Mouse (Mus musculus): ENCODE results near the gene Acot6. TPM values are rescaled to one million over a fixed set of nuclear protein-coding genes. Genes with fewer than 3 reads are reported as not detected.
"Not testable (repeated sequence)": the region's sequence is repeated elsewhere in the genome, so short reads cannot be mapped to it uniquely, and the experiment has no call there.

The Acot6 gene
- polyA plus RNA-seq, 1 experiment, result 0.16 TPM

DNA sequence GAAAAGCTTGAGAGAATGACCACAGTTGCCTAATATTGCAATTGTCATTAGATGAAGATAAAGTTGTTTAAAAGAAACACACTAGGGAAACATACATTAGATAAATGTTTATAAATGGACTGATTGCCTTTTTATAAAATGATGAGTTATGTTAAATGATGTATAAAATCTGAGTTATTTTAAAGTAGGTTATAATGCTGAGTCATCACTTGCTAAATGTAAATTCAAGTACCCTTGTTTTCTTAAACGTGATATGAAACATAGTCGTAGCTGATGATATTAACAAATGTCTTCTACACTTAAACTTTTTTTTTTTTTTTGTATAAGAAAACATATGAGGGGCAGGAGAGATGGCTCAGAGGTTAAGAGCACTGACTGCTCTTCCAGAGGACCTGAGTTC is 36.6 kb upstream of the Acot6 start:
- no peaks in the 10 kb centered on the region for H3K36me3 ChIP-seq (replicated peaks; ENCODE audit: low read length)
- H3K9me3 ChIP-seq, result peaks cover 7% of the 10 kb centered on the region
- H3K4me3 ChIP-seq (replicated peaks), result no peak overlapping the region
- peaks cover 38% of the 10 kb centered on the region for H3K27me3 ChIP-seq (replicated peaks)
- 0 out of 2 replicates have a peak, but pooled peaks cover 2% of the 10 kb centered on the region for H3K4me1 ChIP-seq
- TF ChIP-seq GATA1 (IDR thresholded peaks at IDR 0.05; ENCODE audit: borderline replicate concordance, low read length) (no peak), FLI1 (IDR thresholded peaks at IDR 0.05; ENCODE audit: low read length) (no peak)

DNA sequence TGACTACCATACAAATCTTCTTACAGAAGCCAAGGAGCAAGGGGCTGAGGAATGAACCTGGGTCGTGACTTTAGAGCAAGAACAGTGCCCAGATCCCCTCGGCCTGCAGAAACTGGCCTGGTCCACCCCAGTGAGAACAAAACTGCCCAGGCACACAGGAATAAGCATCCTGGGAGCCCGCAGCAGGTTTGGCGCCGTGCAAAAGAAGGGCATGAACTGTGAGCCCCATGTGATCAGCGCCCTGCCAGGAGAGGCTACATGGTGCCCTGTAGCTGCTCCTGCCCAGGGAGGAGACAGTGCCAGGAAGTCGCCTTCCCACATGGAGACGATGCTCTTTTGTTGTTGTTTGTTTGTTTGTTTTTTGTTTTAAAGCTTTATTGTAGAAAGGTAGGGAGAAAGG is 35.8 kb upstream of the Acot6 start:
- H3K9me3 ChIP-seq, result peaks cover 7% of the 10 kb centered on the region
- peak overlapping the region; percentile 24 for H3K4me3 ChIP-seq (replicated peaks)
- no peaks in the 10 kb centered on the region for H3K36me3 ChIP-seq (replicated peaks; ENCODE audit: low read length)
- TF ChIP-seq FLI1 (IDR thresholded peaks at IDR 0.05; ENCODE audit: low read length), result no peak
- TF ChIP-seq GATA1 (IDR thresholded peaks at IDR 0.05; ENCODE audit: borderline replicate concordance, low read length), result no peak
- peaks cover 37% of the 10 kb centered on the region for H3K27me3 ChIP-seq (replicated peaks)
- H3K4me1 ChIP-seq, result peaks cover 9% of the 10 kb centered on the region

DNA sequence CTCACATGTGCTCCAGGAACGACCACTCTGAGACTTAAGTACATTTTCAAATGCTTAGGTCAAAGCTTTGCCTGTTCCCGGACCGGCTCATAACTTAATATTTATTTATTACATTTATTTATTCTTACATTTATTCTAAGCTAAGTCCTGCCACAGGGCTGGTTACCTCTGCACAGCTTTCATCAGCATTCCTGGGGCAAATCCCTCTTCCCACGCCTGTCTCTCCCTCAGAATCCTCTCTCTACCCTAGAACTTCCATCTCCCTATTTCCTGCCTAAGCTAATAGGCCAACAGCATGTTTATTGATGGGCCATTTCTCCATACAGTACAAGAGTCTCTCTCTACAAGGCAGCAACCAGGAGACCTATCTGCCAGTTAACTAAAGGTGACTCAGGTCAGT is 32.7 kb upstream of the Acot6 start:
- peaks cover 3% of the 10 kb centered on the region; the same call in 1 of the 2 replicates for H3K9me3 ChIP-seq
- peaks cover 51% of the 10 kb centered on the region for H3K27me3 ChIP-seq (replicated peaks)
- TF ChIP-seq GATA1 (IDR thresholded peaks at IDR 0.05; ENCODE audit: borderline replicate concordance, low read length), result no peak
- TF ChIP-seq FLI1 (IDR thresholded peaks at IDR 0.05; ENCODE audit: low read length), result no peak
- H3K4me1 ChIP-seq, result peaks cover 13% of the 10 kb centered on the region
- no peak overlapping the region for H3K4me3 ChIP-seq (replicated peaks)
- H3K36me3 ChIP-seq (replicated peaks; ENCODE audit: low read length), result no peaks in the 10 kb centered on the region

DNA sequence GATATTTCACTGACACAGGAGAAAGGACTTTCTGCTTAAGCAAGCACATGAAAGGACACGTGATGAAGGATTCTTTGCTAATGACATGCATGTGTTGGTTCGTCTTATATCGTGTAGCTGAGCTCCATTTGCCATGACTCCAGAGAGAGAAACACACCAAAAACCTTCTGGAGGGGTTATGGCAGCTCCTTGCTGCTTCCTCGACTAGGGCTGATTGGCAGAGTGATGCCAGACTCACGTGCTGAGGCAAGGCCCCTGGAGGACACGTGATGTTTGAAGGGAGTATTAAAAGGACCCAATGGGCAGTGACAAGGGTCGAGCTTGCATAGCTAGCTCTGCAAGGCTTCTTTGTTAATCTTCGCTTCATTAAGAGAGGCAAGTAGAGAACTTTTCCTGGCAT is 32.2 kb upstream of the Acot6 start:
- Histone ChIP-seq H3K9me3 (0 out of 2 replicates have a peak, but pooled peaks cover under 1% of the 10 kb centered on the region), H3K27me3 (replicated peaks) (peaks cover 53% of the 10 kb centered on the region), H3K36me3 (replicated peaks; ENCODE audit: low read length) (no peaks in the 10 kb centered on the region), H3K4me3 (replicated peaks) (no peak overlapping the region), H3K4me1 (peaks cover 13% of the 10 kb centered on the region)
- TF ChIP-seq GATA1 (IDR thresholded peaks at IDR 0.05; ENCODE audit: borderline replicate concordance, low read length) (no peak), FLI1 (IDR thresholded peaks at IDR 0.05; ENCODE audit: low read length) (no peak)

DNA sequence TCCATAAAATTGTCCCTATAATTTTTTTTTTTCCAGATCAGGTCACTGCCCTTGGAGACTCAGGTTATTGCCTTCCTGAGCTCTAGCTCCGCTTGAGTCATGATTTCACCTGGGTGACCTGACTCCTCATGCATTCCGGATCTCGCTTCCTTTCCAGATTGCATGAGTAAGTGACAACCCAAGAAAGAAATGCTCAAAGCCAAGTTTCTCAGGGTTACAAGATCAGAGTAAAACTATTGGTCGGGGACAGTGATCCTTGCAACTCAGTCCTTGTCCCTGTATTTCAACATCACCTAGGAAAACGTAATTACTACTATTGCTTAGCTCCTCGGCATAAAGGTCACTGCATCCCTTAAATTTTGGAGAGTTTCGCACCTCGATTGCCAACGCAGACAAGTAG is 31.5 kb upstream of the Acot6 start, which contains the start of gene Acot5:
Gene Acot5 (plus strand): TSS at position 340 of the 400 bp plus-strand sequence.
- Histone ChIP-seq H3K4me1 (peaks cover 13% of the 10 kb centered on the region), H3K36me3 (replicated peaks; ENCODE audit: low read length) (no peaks in the 10 kb centered on the region), H3K9me3 (no peaks in the 10 kb centered on the region), H3K27me3 (replicated peaks) (peaks cover 53% of the 10 kb centered on the region), H3K4me3 (replicated peaks) (peak within 1 kb of the TSS; percentile 88)
- TF ChIP-seq GATA1 (IDR thresholded peaks at IDR 0.05; ENCODE audit: borderline replicate concordance, low read length) (no peak), FLI1 (IDR thresholded peaks at IDR 0.05; ENCODE audit: low read length) (no peak)

DNA sequence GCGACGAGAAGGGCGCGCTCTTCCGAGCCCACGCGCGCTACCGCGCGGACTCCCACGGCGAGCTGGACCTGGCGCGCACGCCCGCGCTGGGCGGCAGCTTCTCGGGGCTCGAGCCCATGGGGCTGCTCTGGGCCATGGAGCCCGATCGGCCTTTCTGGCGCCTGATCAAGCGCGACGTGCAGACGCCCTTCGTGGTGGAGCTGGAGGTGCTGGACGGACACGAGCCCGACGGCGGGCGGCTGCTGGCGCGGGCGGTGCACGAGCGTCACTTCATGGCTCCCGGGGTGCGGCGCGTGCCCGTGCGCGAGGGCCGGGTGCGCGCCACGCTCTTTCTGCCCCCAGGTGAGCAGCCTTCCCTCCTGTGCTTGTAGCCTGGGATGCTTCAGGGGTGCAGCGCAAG is 30.9 kb upstream of the Acot6 start:
- peak overlapping the region; percentile 88 for H3K4me3 ChIP-seq (replicated peaks)
- H3K27me3 ChIP-seq (replicated peaks), result peaks cover 57% of the 10 kb centered on the region
- not testable (repeated sequence) for H3K9me3 ChIP-seq; H3K36me3 ChIP-seq (replicated peaks; ENCODE audit: low read length)
- peaks cover 12% of the 10 kb centered on the region for H3K4me1 ChIP-seq

DNA sequence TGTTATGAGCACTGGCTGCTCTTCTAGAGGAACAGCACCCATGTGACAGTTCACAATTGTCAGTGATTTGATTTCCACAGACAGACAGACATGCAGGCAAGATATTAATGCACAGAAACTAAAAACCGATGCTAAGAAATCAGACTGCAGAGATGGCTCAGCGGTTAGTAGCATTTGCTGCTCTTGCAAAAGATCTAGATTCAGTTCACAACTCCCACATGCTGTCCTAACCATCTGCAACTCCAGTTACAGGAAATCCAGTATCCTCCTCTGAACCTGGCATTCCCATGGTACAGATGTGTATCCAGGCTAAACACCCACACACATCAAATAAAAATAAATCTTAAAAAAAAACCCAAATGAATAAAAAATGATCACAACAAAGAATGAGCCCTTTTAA is 28.8 kb upstream of the Acot6 start:
- TF ChIP-seq FLI1 (IDR thresholded peaks at IDR 0.05; ENCODE audit: low read length), result no peak
- TF ChIP-seq GATA1 (IDR thresholded peaks at IDR 0.05; ENCODE audit: borderline replicate concordance, low read length), result no peak
- Histone ChIP-seq H3K36me3 (replicated peaks; ENCODE audit: low read length) (no peaks in the 10 kb centered on the region), H3K9me3 (no peaks in the 10 kb centered on the region), H3K27me3 (replicated peaks) (peaks cover 58% of the 10 kb centered on the region), H3K4me1 (peaks cover 10% of the 10 kb centered on the region), H3K4me3 (replicated peaks) (no peak overlapping the region)

DNA sequence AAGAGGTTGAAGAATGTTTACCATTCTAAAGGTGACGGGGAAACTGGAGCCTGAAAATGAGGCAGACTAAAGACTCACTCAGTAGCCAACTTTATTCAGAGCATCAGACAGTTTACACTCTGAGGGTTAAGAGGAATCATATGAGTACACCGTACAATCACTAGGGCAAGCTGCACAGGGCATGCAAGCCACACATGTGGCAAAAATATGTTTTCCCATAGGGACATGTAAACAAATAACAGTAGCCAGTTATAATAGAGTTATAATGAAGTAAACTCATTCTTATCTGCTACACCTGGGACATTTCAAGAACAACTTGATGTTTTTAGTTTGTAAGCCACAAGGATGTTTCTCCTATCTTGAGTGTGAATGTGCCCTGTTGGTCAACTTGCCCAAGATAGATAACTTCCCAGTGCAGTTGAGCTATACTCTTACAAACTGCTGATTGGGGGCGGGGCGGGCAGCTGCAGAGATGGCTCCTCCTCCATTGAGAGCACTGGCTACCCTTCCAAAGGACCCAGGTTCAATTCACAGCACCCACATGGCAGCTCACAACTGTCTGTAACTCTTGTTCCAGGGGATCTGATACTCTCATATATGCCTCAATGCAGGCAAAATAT is 23.0 kb upstream of the Acot6 start:
- no peaks in the 10 kb centered on the region for H3K9me3 ChIP-seq
- H3K27me3 ChIP-seq (replicated peaks), result peaks cover 18% of the 10 kb centered on the region
- H3K4me3 ChIP-seq (replicated peaks), result no peak overlapping the region
- no peak for TF ChIP-seq FLI1 (IDR thresholded peaks at IDR 0.05; ENCODE audit: low read length)
- TF ChIP-seq GATA1 (IDR thresholded peaks at IDR 0.05; ENCODE audit: borderline replicate concordance, low read length), result no peak
- H3K4me1 ChIP-seq, result no peaks in the 10 kb centered on the region
- H3K36me3 ChIP-seq (replicated peaks; ENCODE audit: low read length), result no peaks in the 10 kb centered on the region

DNA sequence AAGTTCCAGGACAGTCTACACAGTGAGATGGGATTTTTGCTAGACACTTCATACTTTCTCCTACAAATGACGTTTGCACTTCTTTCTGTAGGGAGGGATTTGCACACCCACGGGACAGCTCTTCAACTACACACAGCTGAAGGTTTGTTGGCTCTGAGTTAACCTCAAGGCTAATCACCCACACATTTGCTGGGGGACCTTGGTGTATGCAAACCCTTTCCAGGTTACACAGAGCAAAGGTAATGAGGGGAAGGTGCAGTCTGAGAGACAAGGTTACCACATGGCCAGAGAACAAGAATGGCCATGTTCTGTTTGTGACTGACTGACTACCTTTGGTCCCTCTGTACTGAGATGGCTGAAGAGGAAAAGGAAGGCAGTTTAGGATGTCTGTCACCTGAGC is 16.6 kb upstream of the Acot6 start:
- Histone ChIP-seq H3K36me3 (replicated peaks; ENCODE audit: low read length) (no peaks in the 10 kb centered on the region), H3K4me1 (no peaks in the 10 kb centered on the region), H3K27me3 (replicated peaks) (peaks cover 9% of the 10 kb centered on the region), H3K9me3 (peaks cover 13% of the 10 kb centered on the region), H3K4me3 (replicated peaks) (no peak overlapping the region)
- TF ChIP-seq GATA1 (IDR thresholded peaks at IDR 0.05; ENCODE audit: borderline replicate concordance, low read length) (no peak), FLI1 (IDR thresholded peaks at IDR 0.05; ENCODE audit: low read length) (no peak)

DNA sequence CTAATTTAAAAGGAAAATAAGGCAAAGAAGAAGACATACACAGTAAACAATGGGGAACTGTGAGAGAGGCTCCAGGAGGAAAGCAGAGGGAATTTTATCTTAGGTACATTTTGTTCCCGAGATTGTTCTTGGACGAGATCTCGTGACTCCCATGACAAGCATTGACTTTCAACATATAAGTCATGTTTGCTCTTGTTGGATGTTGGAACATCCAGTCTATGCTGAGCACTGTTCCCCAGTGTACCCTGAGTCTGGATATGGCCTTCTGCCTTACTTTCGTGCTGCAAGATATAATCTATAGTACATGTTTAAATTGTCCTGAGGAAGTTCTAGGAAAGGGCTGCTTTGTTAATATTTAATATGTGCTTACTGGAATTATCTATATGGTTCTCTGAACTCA is 15.9 kb upstream of the Acot6 start:
- TF ChIP-seq FLI1 (IDR thresholded peaks at IDR 0.05; ENCODE audit: low read length), result no peak
- H3K36me3 ChIP-seq (replicated peaks; ENCODE audit: low read length), result no peaks in the 10 kb centered on the region
- H3K9me3 ChIP-seq, result peaks cover 20% of the 10 kb centered on the region
- no peaks in the 10 kb centered on the region for H3K4me1 ChIP-seq
- H3K4me3 ChIP-seq (replicated peaks), result no peak overlapping the region
- H3K27me3 ChIP-seq (replicated peaks), result peaks cover 9% of the 10 kb centered on the region

DNA sequence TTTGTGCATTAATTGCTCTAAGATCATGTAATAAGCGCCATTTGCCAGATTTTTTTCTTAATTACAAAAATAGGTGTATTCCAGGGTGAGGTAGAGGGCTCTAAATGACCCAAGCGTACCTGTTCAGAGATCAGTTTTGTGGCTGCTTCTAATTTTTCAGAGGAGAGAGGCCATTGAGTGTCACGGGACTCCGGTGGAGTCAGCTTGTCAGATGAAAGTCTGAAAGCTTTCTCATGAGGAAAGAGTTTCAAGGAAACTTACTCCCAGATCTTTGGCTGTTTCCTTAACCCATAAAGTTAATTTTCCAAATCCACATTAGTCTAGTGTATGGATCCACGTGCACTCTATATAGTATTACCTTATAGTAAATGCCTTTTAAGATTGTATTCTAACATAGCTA is 5.8 kb upstream of the Acot6 start:
- not testable (repeated sequence) for H3K4me1 ChIP-seq; H3K4me3 ChIP-seq (replicated peaks); H3K27me3 ChIP-seq (replicated peaks); H3K36me3 ChIP-seq (replicated peaks; ENCODE audit: low read length)
- H3K9me3 ChIP-seq, result peaks cover 35% of the 10 kb centered on the region

All from megakaryocyte, embryonic 14.5 days (primary cell).